Mouse (Mus musculus) spleen, postnatal 10 days (tissue): ENCODE measurements around the gene Mettl22.
A peak's percentile ranks its signal among the peaks of the same experiment; 100 is the strongest.

Experiments used
- DNase-seq, 2 experiments: peaks; one replicate each; pipeline ENCODE4 v3.0.0; 2021 to 2022; ENCODE audit warnings: low spot score in 2 of 2

The Mettl22 gene

DNA sequence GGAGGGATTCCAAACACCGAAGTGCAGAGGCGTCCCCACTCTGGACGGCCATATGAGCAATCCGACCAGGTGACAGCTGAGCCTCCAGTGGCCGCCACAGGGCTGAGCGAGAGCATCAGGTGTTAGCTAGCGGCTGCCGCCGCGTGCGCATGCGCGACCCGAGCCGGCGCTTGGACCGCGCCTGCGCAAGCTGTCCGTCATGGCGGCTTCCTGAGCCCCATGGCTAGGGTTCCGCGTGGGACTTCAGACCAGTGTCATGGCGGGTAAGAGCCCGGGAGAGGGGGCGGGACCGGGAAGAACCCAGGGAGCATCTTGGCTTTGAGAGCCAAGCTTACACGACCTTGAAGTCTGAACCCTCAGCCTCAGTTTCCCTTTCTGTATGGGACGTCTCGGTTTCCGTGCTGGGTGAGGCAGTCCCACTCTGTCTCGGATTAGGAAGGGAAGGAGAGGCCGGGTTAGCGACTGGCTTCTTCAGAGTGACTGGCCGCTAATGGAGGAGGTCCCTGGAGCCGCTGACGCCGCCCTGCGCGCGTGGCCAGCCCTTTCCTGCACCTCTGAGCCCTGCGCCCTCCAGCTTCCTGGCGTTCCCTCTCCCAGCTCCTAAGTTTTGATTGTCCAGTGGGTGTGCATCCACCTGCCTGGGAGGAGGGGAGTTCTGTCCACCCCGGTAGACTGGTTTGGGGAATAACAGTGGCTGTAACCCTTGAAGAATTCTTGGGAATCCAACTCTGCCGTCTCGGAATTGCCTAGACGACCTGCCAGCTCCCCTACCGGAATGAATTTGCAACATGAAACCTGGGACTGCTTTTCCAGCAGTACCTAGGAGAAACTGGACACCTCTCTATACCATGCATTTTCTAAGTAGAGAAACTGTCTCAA is at the start of gene Mettl22:
TSS of gene Mettl22 (plus strand) at position 186 of the 879 bp plus-strand sequence.
- DNase-seq, result peak; percentile 77 to 90

DNA sequence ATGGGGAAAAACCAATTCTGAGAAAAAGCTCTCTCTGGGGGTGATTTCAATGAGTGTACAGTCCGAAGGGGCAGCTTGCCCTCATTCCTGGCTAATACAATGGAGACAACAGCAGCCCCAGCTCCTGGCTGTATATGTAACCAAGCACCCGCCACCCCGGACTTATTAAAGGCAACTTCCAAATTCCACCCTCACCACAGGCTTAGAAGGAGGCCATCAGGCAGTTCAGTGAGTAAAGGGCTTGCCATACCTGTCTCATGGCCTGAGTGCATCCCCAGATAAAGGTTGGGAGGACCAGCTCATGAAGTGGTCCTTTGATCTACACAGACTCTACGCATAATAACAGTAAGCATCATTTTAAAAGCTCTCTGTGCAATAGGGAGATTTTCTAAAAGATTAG is 49.7 kb upstream of the Mettl22 start:
- DNase-seq, result no peak

DNA sequence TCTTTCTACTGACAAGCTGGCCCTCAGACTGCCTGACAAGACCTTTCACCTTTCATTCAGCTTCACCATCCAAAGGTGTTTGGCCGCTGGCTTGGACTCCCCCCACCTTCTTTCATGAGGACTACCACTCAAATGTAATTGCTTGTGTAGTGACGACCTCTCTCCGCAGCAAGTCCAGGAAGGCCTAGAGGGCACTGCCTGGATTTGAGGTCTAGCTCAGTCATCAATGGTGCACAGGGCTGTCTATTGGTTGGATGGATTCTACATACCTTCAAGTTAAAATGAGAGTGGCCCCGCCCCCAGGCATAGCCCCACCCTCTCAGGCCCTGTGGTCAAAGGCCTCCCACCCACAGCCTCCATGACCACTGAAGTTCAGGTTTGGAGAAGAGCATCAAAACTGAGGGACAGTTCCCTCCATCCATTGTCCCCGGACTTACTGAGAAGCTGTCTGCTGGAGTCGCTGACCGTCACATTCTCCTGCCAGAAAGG is 46.9 kb upstream of the Mettl22 start:
- DNase-seq, result no peak

DNA sequence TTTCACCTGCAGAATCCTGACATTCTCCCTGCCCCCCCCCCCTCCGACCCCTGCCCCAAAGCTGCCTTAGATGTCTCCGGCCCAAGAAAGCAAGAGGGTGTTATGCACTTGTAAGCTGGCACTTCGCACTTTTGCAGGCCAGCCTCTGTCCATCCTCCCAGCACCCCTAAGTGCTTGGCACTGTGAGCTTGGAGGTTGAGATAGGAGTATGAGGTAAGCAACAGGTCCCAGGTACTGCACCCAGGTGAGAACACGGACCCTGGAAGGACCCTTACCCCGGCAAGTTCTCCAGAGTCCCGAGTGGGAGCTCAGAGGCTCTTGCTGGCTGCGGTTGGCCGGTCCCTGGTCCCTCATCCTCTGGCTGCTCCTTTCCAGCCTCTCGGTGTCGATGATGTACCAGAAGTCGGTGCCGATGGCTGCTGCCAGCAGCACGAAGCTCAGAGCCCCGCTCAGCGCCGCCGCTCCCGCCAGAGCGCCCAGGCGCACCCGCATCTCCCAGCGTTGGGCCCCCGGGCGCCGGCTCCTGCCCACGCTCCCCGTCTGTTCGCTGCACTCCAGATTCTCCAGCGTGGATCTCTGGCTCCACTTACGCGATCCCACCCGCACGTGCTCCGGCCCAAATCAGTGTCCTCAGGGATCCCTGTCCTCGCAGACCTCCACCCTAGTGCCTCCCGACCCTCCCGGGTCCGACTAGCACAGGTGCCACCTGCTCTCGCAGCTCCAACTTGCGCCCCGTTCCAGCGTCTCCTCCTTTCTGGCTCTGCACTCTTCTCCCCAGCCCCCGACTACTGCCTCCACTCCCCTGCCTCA is 46.2 kb upstream of the Mettl22 start:
- no peak for DNase-seq

DNA sequence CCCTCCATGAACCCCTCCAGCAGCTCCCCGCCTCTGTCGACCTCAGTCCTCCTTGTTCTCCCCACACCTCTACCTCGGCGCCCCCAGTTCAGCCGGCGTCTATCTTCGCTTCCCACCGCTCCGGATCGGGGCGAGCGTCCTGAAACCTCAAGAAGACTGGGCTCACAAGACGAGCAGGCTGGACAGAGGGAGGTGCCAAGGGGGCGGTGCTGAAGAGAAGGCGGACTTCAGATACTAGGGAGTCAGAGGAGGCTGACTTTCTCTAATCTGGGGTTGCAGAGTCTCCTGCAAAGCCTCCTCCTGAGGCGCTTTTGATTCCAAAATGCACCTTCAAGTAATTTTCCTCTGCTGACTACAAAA is 45.6 kb upstream of the Mettl22 start, which contains the start of gene Tmem114:
TSS of gene Tmem114 (minus strand) at position 166 of the 360 bp plus-strand sequence.
- no peak for DNase-seq

DNA sequence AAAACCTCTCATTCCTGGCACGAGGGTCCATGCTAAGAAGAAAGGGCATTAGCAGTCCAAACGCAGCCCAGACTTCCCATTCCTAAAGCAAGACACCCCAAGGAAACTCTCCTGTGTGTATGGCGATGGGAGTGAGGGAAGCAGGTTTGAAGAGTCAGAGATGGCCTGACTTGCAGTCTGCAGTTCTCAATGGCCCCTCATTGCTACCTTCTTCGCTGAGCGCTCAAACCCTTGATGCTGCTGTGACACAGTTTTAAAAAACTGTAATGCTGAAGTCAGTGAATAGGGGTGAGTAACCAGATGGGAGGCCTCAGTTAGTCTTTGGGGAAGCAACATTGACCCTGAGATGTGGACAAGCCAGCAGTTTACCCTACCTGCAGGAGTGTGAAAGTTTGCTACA is 44.9 kb upstream of the Mettl22 start:
- DNase-seq, result no peak

DNA sequence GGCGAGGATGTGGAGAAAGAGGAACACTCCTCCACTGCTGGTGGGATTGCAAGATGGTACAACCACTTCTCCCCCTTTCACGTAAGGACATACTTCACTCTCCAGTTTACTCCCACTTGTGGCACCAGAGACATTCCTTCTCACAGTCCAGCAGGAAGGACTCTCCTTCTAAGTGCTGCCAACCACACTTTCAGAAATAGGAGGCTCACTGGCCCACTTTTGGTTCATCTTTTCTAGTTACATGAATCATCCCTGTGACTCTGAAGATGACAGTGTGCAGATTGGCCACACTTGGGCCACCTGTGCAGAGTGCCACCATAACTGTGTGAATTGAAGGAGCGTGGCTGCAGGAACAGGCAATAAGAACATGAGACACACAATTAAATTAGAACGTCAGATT is 41.1 kb upstream of the Mettl22 start:
- DNase-seq, result no peak

DNA sequence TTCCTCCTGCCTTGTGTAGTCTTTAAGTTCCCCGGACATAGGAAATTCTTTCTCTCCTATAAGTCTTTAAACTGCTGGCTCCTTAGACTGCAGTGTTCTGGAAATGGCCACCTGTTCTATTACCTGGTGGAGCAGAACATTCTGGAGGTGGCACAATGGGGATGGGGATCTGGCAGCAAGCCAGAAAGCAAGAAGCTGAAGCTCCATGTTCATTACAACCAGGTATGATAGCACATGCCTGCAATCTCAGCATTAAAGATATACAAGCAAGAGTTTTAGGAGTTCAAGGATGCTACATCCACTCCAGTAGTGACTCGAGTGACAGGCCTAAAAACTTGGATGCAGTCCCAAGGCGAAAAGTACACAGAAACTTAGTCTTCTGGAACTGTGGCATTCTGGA is 38.0 kb upstream of the Mettl22 start:
- DNase-seq, result no peak

DNA sequence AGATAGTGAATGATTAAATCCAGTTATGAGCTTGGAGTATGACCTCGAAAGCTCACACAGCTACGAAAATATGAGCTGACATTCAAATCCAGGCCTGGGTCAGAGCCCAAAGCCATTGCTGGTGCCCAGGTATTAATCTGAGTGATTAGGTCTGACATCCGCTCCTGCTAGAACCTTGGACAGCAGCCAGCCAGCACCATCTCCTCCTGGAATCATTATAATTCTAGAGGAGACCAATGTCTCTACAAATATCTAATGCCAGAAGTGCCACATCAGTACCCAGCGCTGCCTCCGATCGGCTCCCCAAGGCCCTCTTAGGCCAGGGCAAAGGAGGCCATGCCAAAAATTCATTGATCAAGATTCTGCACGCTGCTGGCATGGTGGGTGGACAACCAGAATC is 25.7 kb upstream of the Mettl22 start:
- no peak for DNase-seq

DNA sequence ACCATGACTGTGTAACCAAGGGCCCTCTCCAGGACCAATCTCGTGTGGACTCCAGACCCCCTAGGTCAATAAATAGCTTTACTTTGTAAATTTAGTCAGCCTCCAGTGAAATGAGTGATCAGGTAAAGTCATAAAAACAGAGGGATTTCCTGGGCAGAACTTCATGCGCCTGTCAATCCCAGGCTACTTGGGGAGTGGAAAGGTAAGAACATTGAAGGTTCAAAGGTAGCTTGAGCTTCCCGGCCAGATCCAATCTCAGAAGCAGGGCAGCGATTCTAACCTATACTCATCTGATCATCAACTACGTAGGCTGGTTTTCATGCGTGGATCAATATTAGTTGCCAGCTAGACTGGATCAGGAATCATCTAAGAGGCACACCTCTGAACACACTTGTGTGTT is 24.3 kb upstream of the Mettl22 start:
- no peak for DNase-seq

DNA sequence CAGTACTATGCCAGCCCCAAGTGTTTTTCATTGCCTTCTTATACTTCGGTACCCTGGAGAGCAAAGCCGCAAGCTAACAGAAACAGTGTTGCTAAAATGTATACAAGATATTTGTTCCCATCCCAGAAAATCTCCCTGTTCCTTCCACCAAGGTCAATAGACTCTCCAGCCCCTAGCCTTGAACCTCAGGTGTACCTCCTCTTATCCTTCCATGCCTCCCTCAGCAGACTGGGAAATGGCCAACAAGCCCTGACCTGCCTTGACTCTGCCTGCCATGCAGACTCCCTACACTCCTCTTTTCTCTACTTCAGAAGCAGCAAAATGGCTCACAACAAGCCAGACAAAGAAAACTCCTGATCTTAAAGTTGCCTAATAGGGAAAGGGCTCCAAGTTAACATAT is 17.3 kb upstream of the Mettl22 start:
- no peak for DNase-seq

DNA sequence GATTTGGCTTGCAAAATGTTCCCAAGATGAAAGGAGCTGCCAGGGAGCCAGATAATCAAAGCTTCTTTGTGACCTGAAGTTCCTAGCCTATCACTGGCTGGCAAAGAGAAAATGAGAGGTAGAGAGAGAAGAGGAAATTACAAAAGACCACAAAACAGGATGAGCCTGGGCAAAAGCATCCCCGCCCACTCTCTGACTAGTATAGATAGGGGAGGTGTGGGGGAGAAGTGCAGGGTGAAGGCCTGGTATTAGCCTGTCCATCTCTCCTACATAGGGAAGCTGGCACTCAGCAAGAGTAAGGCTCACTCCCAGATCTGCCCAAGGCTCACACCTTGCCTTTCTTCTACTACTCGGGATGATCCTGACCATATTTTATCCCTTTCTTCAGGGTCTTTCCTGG is 15.4 kb upstream of the Mettl22 start:
- no peak for DNase-seq

DNA sequence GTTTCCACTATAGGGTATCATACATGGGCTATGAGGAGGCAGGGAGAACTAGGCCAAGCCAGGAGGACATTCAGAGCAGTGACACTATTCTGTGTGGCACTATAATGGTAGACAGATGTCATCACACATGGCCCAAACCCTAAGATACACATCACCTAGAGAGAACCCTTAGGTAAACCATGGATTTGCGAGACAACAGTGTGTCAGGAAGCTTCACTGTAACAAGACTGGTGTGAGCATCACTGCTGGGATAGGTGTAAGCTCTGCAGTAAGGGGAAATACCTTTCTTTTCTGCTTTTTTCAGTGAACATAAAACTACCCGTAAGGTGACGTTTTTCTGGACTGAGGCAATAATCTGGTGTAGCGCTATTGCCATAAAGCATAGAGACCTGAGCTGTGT is 12.2 kb upstream of the Mettl22 start:
- no peak for DNase-seq

DNA sequence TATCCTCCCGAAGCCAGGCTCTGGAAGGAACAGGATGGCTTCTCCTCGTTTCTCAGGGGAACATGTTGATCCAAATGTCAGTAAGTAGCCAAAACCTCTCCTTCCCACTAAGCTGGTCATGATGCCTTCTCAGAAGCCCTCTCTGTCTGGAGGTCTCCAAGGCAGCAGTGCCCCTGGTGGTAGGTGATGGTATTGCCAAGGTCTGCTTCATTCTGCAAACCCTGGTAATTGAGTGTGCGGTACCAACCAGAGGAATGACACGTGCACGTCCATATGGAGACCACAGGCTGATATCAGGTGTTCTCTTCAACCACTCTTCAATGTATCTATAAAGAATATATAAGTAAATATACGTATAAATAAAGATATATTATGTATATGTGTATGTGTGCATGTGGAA is 11.5 kb upstream of the Mettl22 start:
- peak; percentile 42 to 81 for DNase-seq

DNA sequence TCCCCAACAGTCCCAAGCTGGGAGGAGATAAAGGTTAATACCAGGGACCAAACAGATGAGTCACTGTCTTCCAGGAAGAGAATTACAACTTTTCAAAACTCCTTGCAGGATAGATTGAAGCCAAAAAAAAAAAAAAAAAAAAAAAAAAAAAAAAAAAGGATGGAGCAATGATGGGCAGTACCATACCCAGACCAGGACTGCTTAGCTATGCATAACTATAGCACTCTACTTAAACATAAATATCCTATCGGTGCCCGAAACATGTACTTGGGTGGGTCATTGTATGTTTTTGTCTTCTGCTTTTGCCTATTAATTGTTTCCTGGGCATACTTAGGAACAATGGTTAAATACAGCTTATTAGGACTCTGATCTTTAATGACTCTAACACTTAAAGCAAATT is 456 bp upstream of the Mettl22 start:
- DNase-seq, result no peak

DNA sequence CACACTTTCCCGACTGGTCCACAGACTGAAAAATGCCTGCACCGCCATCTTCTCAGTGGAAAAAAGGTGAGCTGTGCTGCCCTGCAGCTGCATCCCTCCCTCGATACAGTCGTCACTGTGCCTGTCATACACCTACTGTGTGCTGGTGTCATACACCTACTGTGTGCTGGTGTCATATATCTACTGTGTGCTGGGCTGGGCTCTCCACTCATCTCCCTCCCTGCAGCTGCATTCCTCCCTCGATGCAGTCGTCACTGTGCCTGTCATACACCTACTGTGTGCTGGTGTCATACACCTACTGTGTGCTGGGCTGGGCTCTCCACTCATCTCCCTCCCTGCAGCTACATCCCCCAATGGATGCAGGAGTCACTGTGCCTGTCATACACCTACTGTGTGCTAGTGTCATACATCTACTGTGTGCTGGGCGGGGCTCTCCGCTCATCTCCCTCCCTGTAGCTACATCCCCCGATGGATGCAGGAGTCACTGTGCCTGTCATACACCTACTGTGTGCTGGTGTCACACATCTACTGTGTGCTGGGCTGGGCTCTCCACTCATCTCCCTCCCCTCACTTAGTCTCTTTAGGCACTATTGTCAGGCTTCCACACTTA is 16.9 kb downstream of the Mettl22 start:
- no peak for DNase-seq

DNA sequence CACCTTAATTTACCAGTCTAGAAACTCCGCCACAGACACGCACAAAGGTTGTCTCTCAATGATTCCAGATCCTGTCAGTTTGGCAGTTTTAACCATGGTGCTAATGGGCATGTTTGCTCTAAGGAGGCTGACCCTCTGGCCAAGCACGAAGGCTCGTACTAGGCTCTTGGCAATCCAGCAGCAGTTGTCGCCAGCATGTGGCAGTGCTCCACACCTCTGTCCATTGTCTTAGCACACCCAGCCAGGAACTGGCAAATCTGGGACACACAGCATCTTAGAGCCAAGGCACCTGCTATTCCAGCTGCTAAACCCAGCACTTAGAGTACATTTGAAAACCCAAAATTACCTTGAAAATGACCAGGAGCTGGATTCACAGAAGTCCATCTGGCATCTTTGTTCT is 18.8 kb downstream of the Mettl22 start:
- no peak for DNase-seq

DNA sequence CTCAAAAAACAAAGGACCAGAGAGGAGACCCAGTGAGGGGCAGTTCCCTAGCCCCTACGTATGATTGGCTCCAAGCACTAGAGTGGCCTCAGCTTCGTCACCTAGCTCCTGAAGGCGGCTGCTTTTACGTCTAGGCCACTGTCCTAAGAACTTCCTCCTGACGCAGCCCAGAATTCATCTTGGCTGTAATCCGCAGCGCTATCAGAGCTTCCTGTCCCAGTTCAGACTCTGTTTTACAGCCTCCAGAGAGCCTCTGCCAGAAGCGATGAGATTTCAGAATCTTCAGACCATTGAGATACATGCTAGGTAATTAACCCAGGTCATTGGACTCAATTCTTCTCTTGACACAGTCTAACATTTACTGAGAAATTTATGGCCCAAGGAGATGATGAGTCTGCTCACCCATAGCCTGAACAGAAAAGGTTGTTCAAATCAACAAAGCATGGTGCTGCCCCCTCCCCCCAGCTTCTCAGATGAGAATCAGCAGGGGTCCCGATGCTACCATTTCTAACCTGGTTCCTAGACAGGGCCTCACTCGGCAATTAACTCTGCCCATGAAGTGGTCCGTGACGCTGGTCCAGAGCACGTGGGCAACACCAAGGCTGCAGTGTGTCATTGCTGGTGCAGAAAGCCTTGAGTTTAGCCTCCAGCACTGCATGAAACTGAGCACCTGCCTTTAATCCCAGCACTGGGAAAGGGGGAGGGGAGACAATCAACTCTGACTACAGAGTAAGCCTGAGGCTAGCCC is 21.3 kb downstream of the Mettl22 start:
- DNase-seq, result no peak

DNA sequence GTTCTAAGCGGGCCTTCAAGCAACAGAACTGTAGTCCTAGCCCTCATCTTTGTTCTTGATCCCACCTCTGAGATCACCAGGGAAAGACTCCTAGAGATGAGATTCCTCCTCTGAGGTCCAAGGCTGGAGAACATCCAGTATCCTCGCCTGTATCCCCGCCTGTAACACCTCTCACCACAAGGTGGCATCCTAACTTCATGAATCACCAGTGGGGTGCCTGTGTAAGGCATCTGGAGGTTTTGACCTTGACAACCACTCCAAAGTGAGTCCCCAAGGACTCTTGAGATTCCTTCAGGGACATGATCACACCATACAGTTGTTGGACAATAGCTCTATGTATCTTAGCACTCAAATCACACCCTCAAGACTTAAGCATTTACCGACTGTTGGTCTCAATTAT is 23.7 kb downstream of the Mettl22 start:
- peak; percentile 31 to 68 for DNase-seq

DNA sequence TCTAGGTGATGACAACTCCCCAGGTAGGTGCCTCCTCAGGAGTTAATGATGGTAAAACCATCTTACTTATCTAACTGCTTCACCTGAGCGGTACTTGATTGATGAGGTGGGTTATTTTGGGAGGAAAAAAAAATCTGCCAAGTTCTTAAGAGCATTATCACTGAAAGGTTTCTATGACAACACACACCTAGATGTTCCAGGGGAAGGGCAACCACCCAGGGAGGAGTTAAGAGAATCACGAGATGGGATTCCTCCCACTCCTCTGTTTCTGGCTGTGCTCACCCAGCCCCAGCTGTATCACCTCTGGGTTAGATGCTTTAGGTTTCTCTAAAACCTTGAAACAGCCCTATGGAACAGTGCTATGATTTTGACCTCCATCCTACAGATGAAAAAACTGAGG is 26.4 kb downstream of the Mettl22 start:
- no peak for DNase-seq

DNA sequence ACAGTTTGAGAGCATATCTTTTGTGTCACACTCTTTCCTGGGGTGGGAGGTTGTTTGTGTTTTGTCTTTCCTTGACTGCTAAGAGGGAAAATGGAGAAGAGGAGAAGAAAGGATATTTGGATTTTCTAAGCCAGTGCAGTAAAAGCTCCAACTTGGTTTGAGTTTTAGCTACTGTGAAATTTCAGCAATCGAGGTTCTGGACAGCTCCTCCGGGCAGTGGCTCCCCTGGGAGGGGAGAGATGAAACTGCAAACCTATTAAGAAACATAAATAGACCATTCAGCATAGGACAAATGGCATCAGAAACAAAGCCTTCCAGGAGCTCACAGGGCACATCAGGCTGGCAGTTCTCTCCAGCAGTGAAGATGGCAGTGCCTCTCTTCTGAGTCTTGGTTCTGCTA is 33.7 kb downstream of the Mettl22 start:
- no peak for DNase-seq

DNA sequence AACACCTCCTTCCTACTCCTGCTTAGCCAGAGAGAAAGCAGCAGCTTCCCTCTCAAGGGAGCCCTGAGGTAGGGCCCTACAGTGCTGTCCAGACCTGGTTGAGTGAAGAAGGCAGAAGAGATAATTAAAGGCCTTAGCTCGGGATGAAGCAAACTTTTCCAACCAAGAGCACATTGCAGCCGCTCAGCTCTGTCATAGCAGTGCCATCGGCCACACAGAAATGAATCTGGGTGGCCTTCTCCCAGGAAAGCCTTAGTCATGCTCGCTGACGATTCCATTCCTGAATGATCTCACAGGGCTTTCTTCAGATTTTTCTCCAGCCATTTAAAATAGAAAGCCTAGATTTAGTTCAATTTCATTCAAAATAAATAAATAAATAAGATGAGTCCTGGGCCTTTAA is 39.3 kb downstream of the Mettl22 start:
- DNase-seq, result no peak
